In genomic region chr10:116267434-116267822, GRCm38 (mm10) we compare ENCODE assay signal across 10 mouse cellular contexts. TPM values are rescaled to one million over a fixed set of nuclear protein-coding genes. Genes with fewer than 3 reads are reported as not detected.
A peak's percentile ranks its signal among the peaks of the same experiment; 100 is the strongest.
DNase-seq lines count a peak whose midpoint lies in the region; ATAC-seq and TF ChIP-seq lines count a peak whose summit lies in the region.
"Had no signal": no experiment of that assay in that cellular context is flagged by ENCODE, and none has a peak within 500 bp of the region (broad histone marks: within the 10 kb centered on the region; RNA-seq: fewer than 3 reads in every experiment).

No protein-coding gene starts in this region.

- no peak for TF ChIP-seq POLR2A in lung, adult 2 months (IDR thresholded peaks at IDR 0.05; ENCODE audit: borderline replicate concordance, extremely low read depth, low read depth, low read length)

- H3K27me3 ChIP-seq in lung, embryonic 14.5 days (ENCODE audit: insufficient read depth, low read length): no peaks in the 10 kb centered on the region
- H3K27me3 ChIP-seq in liver, embryonic 16.5 days (ENCODE audit: control insufficient read depth, insufficient read depth, low read depth, low read length): no peaks in the 10 kb centered on the region

- no peak for TF ChIP-seq CTCF in gastrocnemius, adult 2 months (IDR thresholded peaks at IDR 0.05)
- TF ChIP-seq CTCF in lung, embryonic 14.5 days (IDR thresholded peaks at IDR 0.05; ENCODE audit: low read depth): no peak
- TF ChIP-seq CTCF in lung, adult 2 months (IDR thresholded peaks at IDR 0.05; ENCODE audit: insufficient read depth, low read length): no peak

- no peaks in the 10 kb centered on the region for H3K36me3 ChIP-seq in lung, embryonic 14.5 days (ENCODE audit: insufficient read depth)
- H3K36me3 ChIP-seq in liver, embryonic 16.5 days (ENCODE audit: control insufficient read depth, insufficient read depth): no peaks in the 10 kb centered on the region
- H3K36me3 ChIP-seq: forebrain, embryonic 10.5 days had no signal

- H3K9ac ChIP-seq in lung, embryonic 14.5 days: no peak overlapping the region
- no peak overlapping the region for H3K9ac ChIP-seq in liver, embryonic 16.5 days (ENCODE audit: low read depth, low read length)

- peak overlapping the region; percentile 85 for H3K27ac ChIP-seq in gastrocnemius, adult 2 months
- H3K27ac ChIP-seq in lung, embryonic 14.5 days (ENCODE audit: low read depth): 0 out of 2 replicates have a peak overlapping the region, but pooled peaks have one; percentile 36
- H3K27ac ChIP-seq in liver, embryonic 16.5 days (ENCODE audit: low read length): peak overlapping the region; percentile 38; the same call in 1 of the 2 replicates
- H3K27ac ChIP-seq: forebrain, embryonic 10.5 days had no signal

- no peak for ATAC-seq in lung, embryonic 14.5 days (ENCODE audit: insufficient read depth)
- ATAC-seq in liver, embryonic 16.5 days (ENCODE audit: low read depth): peak; percentile 59

- peak overlapping the region; percentile 32; the same call in 1 of the 2 replicates for H3K4me3 ChIP-seq in gastrocnemius, adult 2 months
- no peak overlapping the region for H3K4me3 ChIP-seq in lung, embryonic 14.5 days (ENCODE audit: low read depth, low read length)
- no peak overlapping the region for H3K4me3 ChIP-seq in lung, adult 2 months (replicated peaks; ENCODE audit: extremely low read depth, low read depth, low read length)
- no peak overlapping the region for H3K4me3 ChIP-seq in liver, embryonic 16.5 days (ENCODE audit: low read depth, low read length)
- H3K4me3 ChIP-seq: forebrain, embryonic 10.5 days had no signal

- peaks cover 4% of the 10 kb centered on the region; the same call in 1 of the 2 replicates for H3K4me1 ChIP-seq in lung, embryonic 14.5 days (ENCODE audit: insufficient read depth)
- H3K4me1 ChIP-seq in lung, adult 2 months (ENCODE audit: control insufficient read depth, insufficient read depth, low read length): peaks cover 16% of the 10 kb centered on the region
- no peaks in the 10 kb centered on the region; the same call in 1 of the 2 replicates for H3K4me1 ChIP-seq in liver, embryonic 16.5 days (ENCODE audit: control insufficient read depth, low read depth, low read length)

- no peaks in the 10 kb centered on the region for H3K9me3 ChIP-seq in lung, embryonic 14.5 days (ENCODE audit: low read depth, low read length)
- H3K9me3 ChIP-seq in liver, embryonic 16.5 days (replicated peaks; ENCODE audit: control insufficient read depth, low read length): no peaks in the 10 kb centered on the region
- H3K9me3 ChIP-seq: forebrain, embryonic 10.5 days had no signal

- 55% methylated on average over 4 of the region's 4 CpGs for WGBS in lung, embryonic 14.5 days
- 45% methylated on average over 4 of the region's 4 CpGs for whole genome bisulfite sequencing in lung, adult 2 months
- WGBS in liver, embryonic 16.5 days (ENCODE audit: insufficient replicate concordance): 39% methylated on average over 4 of the region's 4 CpGs

- intact Hi-C loops in gastrocnemius, adult 2 months (cut with DNase I): loop anchor here (5.0 kb wide), 1 partner anchor 35 kb away; no protein-coding TSS in a partner anchor

- no peak overlapping the region for H3K4me2 ChIP-seq in lung, embryonic 14.5 days
- H3K4me2 ChIP-seq in liver, embryonic 16.5 days (ENCODE audit: low read depth, low read length): no peak overlapping the region

- no peak for DNase-seq in gastrocnemius, adult 2 months
- DNase-seq in gastrocnemius, postnatal 25 days: no peak
- DNase-seq in lung, embryonic 14.5 days: no peak
- no peak for DNase-seq in lung, adult 2 months
- DNase-seq in kidney, adult 9 months: peak; percentile 95
- no peak for DNase-seq in adipocyte (ENCODE audit: low spot score)
- no peak for DNase-seq in spleen, adult 12 weeks (ENCODE audit: low spot score)

RNA-seq across cellular contexts. Expression of gene Ptprb, which starts 7.9 kb away (rescaled TPM):
- 10 to 100 TPM; 22.3 to 32.2 TPM for total RNA-seq in gastrocnemius, adult 2 months (2021)
- 10 to 100 TPM; 30.2 to 35.0 TPM for total RNA-seq in gastrocnemius, postnatal 25 days (2021)
- 12.5 and 14.2 TPM in 2 replicates for polyA plus RNA-seq in lung, embryonic 14.5 days (2014; fragmentation: Nextera tagmentation; extraction: Ambion mirVana)
- 75.4 and 83.5 TPM in 2 replicates for polyA plus RNA-seq in lung, adult 2 months (2012; rRNA removed)
- polyA plus RNA-seq in liver, embryonic 16.5 days (2015; fragmentation: Nextera tagmentation; extraction: Ambion mirVana): 1.5 and 1.8 TPM in 2 replicates
- total RNA-seq: monocyte, adult 5-6 weeks had no signal
